Mouse (Mus musculus) spleen, adult 12 weeks (tissue): ENCODE data around the gene Klra6.
"Not testable (repeated sequence)": the region's sequence is repeated elsewhere in the genome, so short reads cannot be mapped to it uniquely, and the experiment has no call there.

Source experiments
- DNase-seq: peaks from one replicate; pipeline ENCODE4 v3.0.0; 2022; ENCODE audit warnings: low spot score

The Klra6 gene

GRCm38 (mm10) chr6:130026854-130027253 lies at the start of gene Klra6:
Gene Klra6 (minus strand): TSS chr6:130026954.
- DNase-seq: no peak

GRCm38 (mm10) chr6:130067171-130067570 lies 40.4 kb upstream of the Klra6 start, which contains the start of gene Klra4:
Gene Klra4 (minus strand): TSS chr6:130067271.
- not testable (repeated sequence) for DNase-seq

GRCm38 (mm10) chr6:130065196-130065595 lies 38.4 kb upstream of the Klra6 start:
- DNase-seq: no peak

- not testable (repeated sequence) for DNase-seq
Measured at GRCm38 (mm10) chr6:130035146-130035545, 8.4 kb upstream of the Klra6 start.

GRCm38 (mm10) chr6:130031493-130032089 lies 4.8 kb upstream of the Klra6 start:
- not testable (repeated sequence) for DNase-seq
